Mouse (Mus musculus) cerebellum, postnatal 4 days (tissue): Measurements from ENCODE around the gene Gm6367.
"Not testable (repeated sequence)": the region's sequence is repeated elsewhere in the genome, so short reads cannot be mapped to it uniquely, and the experiment has no call there.

Experiments
- DNase-seq, 2 experiments: peaks; one replicate each; pipeline ENCODE4 v3.0.0; 2022; ENCODE audit warnings: low spot score in 2 of 2, mixed read lengths in 1 of 2

The Gm6367 gene

GRCm38 (mm10) chr5:94988326-94988725 lies at the start of gene Gm6367:
Gene Gm6367 (plus strand): TSS chr5:94988626.
- DNase-seq, result not testable (repeated sequence)
